Mouse (Mus musculus): ENCODE results near the gene Daglb. TPM values are rescaled to one million over a fixed set of nuclear protein-coding genes. Genes with fewer than 3 reads are reported as not detected.
"Not testable (repeated sequence)": the region's sequence is repeated elsewhere in the genome, so short reads cannot be mapped to it uniquely, and the experiment has no call there.

Daglb gene
- total and polyA plus RNA-seq, 3 experiments, result 9.0 to 29.9 (median 14.1) TPM

- Histone ChIP-seq H3K4me3 (ENCODE audit: low read depth, low read length) (no peak overlapping the region), H3K27me3 (ENCODE audit: insufficient read depth, low read length) (no peaks in the 10 kb centered on the region), H3K9me3 (replicated peaks) (no peaks in the 10 kb centered on the region), H3K4me1 (ENCODE audit: insufficient read depth, low read depth, low read length) (0 out of 2 replicates have a peak, but pooled peaks cover 3% of the 10 kb centered on the region), H3K36me3 (replicated peaks) (peaks cover 94% of the 10 kb centered on the region)
- ATAC-seq (ENCODE audit: extremely low read depth, insufficient number of reproducible peaks, low FRiP score, poor library complexity, severe bottlenecking) (no peak), DNase-seq (ENCODE audit: low spot score) (no peak)
- TF ChIP-seq GATA1 (IDR thresholded peaks at IDR 0.05; ENCODE audit: borderline replicate concordance, low read length) (no peak), GATA2 (IDR thresholded peaks at IDR 0.05; ENCODE audit: borderline replicate concordance, low read depth, low read length) (no peak), CTCF (IDR thresholded peaks at IDR 0.05; ENCODE audit: low read depth, low read length) (no peak), POLR2AphosphoS5 (IDR thresholded peaks at IDR 0.05; ENCODE audit: insufficient replicate concordance, low read depth, low read length) (no peak), TAL1 (conservative IDR thresholded peaks at IDR 0.05; ENCODE audit: low read depth, low read length) (no peak)
Observed at GRCm38 (mm10) chr5:143493163-143493562, 28.8 kb downstream of the Daglb start.

DNA sequence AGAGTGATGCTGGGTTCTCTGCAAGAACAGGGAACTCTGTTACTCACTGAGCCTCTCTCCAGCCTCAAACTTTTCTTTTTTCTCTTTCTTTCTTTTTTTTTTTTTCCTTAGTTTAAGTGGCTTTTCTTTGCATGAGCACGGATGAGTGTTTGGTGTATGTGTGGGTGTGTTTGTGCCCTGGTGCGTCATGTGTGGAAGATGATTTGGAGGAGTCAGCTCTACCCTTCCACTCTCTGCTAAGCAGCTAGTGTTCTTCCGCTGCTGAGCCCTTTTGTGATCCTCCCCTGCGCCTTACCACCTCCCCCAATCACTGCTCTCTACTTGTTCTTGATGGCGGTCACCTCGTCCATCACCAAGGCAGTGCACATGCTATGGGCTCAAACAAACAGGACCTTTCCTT lies 31.3 kb downstream of the Daglb start:
- Histone ChIP-seq H3K36me3 (replicated peaks) (peaks cover 91% of the 10 kb centered on the region), H3K4me1 (ENCODE audit: insufficient read depth, low read depth, low read length) (peaks cover 10% of the 10 kb centered on the region), H3K27me3 (ENCODE audit: insufficient read depth, low read length) (no peaks in the 10 kb centered on the region), H3K9me3 (replicated peaks) (no peaks in the 10 kb centered on the region), H3K4me3 (ENCODE audit: low read depth, low read length) (no peak overlapping the region)
- DNase-seq (ENCODE audit: low spot score), result no peak
- ATAC-seq (ENCODE audit: extremely low read depth, insufficient number of reproducible peaks, low FRiP score, poor library complexity, severe bottlenecking), result no peak
- TF ChIP-seq POLR2AphosphoS5 (IDR thresholded peaks at IDR 0.05; ENCODE audit: insufficient replicate concordance, low read depth, low read length), result no peak
- TF ChIP-seq GATA1 (IDR thresholded peaks at IDR 0.05; ENCODE audit: borderline replicate concordance, low read length), result no peak
- no peak for TF ChIP-seq TAL1 (conservative IDR thresholded peaks at IDR 0.05; ENCODE audit: low read depth, low read length)
- TF ChIP-seq GATA2 (IDR thresholded peaks at IDR 0.05; ENCODE audit: borderline replicate concordance, low read depth, low read length), result no peak
- TF ChIP-seq CTCF (IDR thresholded peaks at IDR 0.05; ENCODE audit: low read depth, low read length), result no peak

GRCm38 (mm10) chr5:143497451-143497850 lies 33.1 kb downstream of the Daglb start:
- Histone ChIP-seq H3K27me3 (ENCODE audit: insufficient read depth, low read length) (no peaks in the 10 kb centered on the region), H3K9me3 (replicated peaks) (no peaks in the 10 kb centered on the region), H3K4me3 (ENCODE audit: low read depth, low read length) (no peak overlapping the region), H3K4me1 (ENCODE audit: insufficient read depth, low read depth, low read length) (peaks cover 14% of the 10 kb centered on the region), H3K36me3 (replicated peaks) (peaks cover 91% of the 10 kb centered on the region)
- TF ChIP-seq TAL1 (conservative IDR thresholded peaks at IDR 0.05; ENCODE audit: low read depth, low read length) (no peak), GATA2 (IDR thresholded peaks at IDR 0.05; ENCODE audit: borderline replicate concordance, low read depth, low read length) (no peak), GATA1 (IDR thresholded peaks at IDR 0.05; ENCODE audit: borderline replicate concordance, low read length) (no peak), CTCF (IDR thresholded peaks at IDR 0.05; ENCODE audit: low read depth, low read length) (no peak), POLR2AphosphoS5 (IDR thresholded peaks at IDR 0.05; ENCODE audit: insufficient replicate concordance, low read depth, low read length) (no peak)
- no peak for ATAC-seq (ENCODE audit: extremely low read depth, insufficient number of reproducible peaks, low FRiP score, poor library complexity, severe bottlenecking)
- DNase-seq (ENCODE audit: low spot score), result no peak

DNA sequence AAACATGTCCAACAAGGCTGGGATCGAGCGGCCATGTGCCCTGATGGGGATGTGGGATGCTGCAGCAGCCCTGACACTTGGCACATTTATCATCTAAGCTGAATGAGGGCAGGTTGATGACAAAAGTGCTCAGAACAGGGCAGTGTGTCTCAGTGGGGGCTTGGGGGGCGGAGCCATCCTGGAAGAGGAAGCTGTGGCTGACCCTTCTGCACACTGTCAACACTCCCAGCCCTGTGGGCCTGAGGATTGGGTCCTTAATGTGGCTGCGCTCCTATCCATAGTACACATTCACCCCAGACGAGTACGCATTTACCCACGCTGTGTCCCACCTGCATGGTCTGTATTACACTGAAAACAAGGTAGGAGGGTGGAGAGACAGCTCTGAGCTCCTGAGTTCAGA lies 34.8 kb downstream of the Daglb start:
- peaks cover 14% of the 10 kb centered on the region for H3K4me1 ChIP-seq (ENCODE audit: insufficient read depth, low read depth, low read length)
- TF ChIP-seq CTCF (IDR thresholded peaks at IDR 0.05; ENCODE audit: low read depth, low read length) (no peak), TAL1 (conservative IDR thresholded peaks at IDR 0.05; ENCODE audit: low read depth, low read length) (no peak), POLR2AphosphoS5 (IDR thresholded peaks at IDR 0.05; ENCODE audit: insufficient replicate concordance, low read depth, low read length) (no peak), GATA1 (IDR thresholded peaks at IDR 0.05; ENCODE audit: borderline replicate concordance, low read length) (no peak), GATA2 (IDR thresholded peaks at IDR 0.05; ENCODE audit: borderline replicate concordance, low read depth, low read length) (no peak)
- no peak for DNase-seq (ENCODE audit: low spot score)
- ATAC-seq (ENCODE audit: extremely low read depth, insufficient number of reproducible peaks, low FRiP score, poor library complexity, severe bottlenecking), result no peak
- no peaks in the 10 kb centered on the region for H3K9me3 ChIP-seq (replicated peaks)
- no peak overlapping the region for H3K4me3 ChIP-seq (ENCODE audit: low read depth, low read length)
- peaks cover 90% of the 10 kb centered on the region for H3K36me3 ChIP-seq (replicated peaks)
- no peaks in the 10 kb centered on the region for H3K27me3 ChIP-seq (ENCODE audit: insufficient read depth, low read length)

DNA sequence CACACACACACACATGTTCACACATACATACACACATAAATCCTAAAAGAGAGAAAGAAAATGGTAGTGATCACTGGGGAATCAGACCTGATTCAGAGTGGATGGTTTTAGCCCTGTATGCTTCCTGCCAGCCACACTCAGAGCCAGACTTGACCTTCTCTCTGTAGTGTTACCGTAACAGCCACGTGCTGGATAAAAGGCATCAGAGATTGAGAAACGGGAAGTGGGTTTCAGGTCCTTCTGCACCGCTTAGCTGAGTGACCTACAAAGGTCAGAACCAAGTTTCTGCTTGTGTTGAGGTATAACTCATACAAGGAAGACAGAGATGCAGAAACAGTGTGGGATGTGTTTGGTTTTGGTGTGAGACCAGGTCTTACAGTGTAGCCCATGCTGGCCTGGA lies 35.3 kb downstream of the Daglb start:
- Histone ChIP-seq H3K27me3 (ENCODE audit: insufficient read depth, low read length) (no peaks in the 10 kb centered on the region), H3K36me3 (replicated peaks) (peaks cover 90% of the 10 kb centered on the region), H3K4me1 (ENCODE audit: insufficient read depth, low read depth, low read length) (peaks cover 14% of the 10 kb centered on the region), H3K4me3 (ENCODE audit: low read depth, low read length) (no peak overlapping the region), H3K9me3 (replicated peaks) (no peaks in the 10 kb centered on the region)
- no peak for ATAC-seq (ENCODE audit: extremely low read depth, insufficient number of reproducible peaks, low FRiP score, poor library complexity, severe bottlenecking)
- DNase-seq (ENCODE audit: low spot score), result no peak
- TF ChIP-seq GATA2 (IDR thresholded peaks at IDR 0.05; ENCODE audit: borderline replicate concordance, low read depth, low read length), result no peak
- no peak for TF ChIP-seq POLR2AphosphoS5 (IDR thresholded peaks at IDR 0.05; ENCODE audit: insufficient replicate concordance, low read depth, low read length)
- no peak for TF ChIP-seq TAL1 (conservative IDR thresholded peaks at IDR 0.05; ENCODE audit: low read depth, low read length)
- no peak for TF ChIP-seq CTCF (IDR thresholded peaks at IDR 0.05; ENCODE audit: low read depth, low read length)
- no peak for TF ChIP-seq GATA1 (IDR thresholded peaks at IDR 0.05; ENCODE audit: borderline replicate concordance, low read length)

DNA sequence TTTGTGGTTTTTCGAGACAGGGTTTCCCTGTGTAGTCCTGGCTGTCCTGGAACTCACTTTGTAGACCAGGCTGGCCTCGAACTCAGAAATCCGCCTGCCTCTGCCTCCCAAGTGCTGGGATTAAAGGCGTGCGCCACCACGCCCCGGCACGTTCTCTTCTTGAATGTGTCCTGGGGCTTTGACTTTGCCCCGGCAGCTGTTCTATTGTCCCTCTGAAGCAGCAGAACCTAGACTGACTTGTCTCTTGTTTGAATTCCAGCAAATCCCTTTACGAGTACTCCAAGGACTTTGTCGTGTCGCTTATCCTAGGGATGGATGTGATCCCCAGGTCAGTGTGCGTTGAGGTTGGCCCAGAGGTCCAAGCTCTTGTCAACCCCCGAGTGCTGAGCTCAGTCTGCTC lies 36.3 kb downstream of the Daglb start:
- not testable (repeated sequence) for H3K4me3 ChIP-seq (ENCODE audit: low read depth, low read length); DNase-seq (ENCODE audit: low spot score); H3K27me3 ChIP-seq (ENCODE audit: insufficient read depth, low read length); H3K9me3 ChIP-seq (replicated peaks); ATAC-seq (ENCODE audit: extremely low read depth, insufficient number of reproducible peaks, low FRiP score, poor library complexity, severe bottlenecking)
- peaks cover 16% of the 10 kb centered on the region for H3K4me1 ChIP-seq (ENCODE audit: insufficient read depth, low read depth, low read length)
- H3K36me3 ChIP-seq (replicated peaks), result peaks cover 89% of the 10 kb centered on the region

DNA sequence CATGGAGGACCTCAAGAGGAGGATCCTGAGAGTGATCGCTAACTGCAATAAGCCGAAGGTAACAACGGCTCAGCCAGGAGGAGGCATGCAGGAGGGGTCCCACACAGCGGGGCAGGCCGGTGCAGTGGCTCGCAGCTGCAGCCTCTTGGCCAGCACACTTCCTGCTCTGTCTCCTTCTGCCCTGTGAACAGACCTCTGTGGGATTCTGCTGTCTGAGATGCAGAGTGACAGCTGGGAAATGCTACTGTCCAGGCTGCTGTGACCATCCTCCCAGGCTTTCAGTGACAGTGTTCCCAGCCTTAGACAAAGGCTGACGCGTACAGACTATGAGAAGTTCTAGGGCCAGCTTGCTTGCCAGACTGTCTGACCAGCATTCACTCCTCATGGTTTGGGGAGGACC lies 36.8 kb downstream of the Daglb start:
- H3K27me3 ChIP-seq (ENCODE audit: insufficient read depth, low read length), result no peaks in the 10 kb centered on the region
- H3K4me1 ChIP-seq (ENCODE audit: insufficient read depth, low read depth, low read length), result peaks cover 19% of the 10 kb centered on the region
- no peak overlapping the region for H3K4me3 ChIP-seq (ENCODE audit: low read depth, low read length)
- H3K9me3 ChIP-seq (replicated peaks), result no peaks in the 10 kb centered on the region
- H3K36me3 ChIP-seq (replicated peaks), result peaks cover 90% of the 10 kb centered on the region
- DNase-seq (ENCODE audit: low spot score) (no peak), ATAC-seq (ENCODE audit: extremely low read depth, insufficient number of reproducible peaks, low FRiP score, poor library complexity, severe bottlenecking) (no peak)
- no peak for TF ChIP-seq POLR2AphosphoS5 (IDR thresholded peaks at IDR 0.05; ENCODE audit: insufficient replicate concordance, low read depth, low read length)

All from G1E (cell line).